Mouse (Mus musculus): ENCODE measurements around the gene Rtp4. TPM values are rescaled to one million over a fixed set of nuclear protein-coding genes. Genes with fewer than 3 reads are reported as not detected.

Gene Rtp4
- total RNA-seq, 1 experiment: 0.22 TPM

DNA sequence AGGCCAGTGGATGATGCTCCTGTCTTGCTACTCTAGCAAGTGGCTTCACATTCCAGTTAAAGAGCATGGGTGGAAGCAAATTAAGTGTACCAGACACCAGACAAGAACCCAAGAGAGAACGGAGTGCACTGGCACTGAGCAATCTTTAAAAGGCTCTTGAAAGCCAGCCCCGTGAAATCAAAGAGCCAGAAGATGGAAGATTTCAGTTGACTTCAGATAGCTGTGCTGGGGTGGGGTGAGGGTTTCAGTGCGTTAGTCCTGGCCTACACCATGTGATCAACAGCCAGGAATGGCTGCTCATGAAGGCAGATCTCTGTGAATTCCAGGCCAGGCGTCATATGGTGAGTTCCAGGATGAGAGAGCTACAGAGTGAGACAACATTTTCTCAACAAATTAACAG is 16.7 kb upstream of the Rtp4 start:
- in situ Hi-C loops (cut with MboI; ENCODE audit: low sequenced_read_pairs in 2 of 2, unreplicated experiment in 2 of 2): no loop called here
- H3K27ac ChIP-seq (ENCODE audit: insufficient read depth, low read depth, low read length, poor library complexity, severe bottlenecking): no peak overlapping the region

DNA sequence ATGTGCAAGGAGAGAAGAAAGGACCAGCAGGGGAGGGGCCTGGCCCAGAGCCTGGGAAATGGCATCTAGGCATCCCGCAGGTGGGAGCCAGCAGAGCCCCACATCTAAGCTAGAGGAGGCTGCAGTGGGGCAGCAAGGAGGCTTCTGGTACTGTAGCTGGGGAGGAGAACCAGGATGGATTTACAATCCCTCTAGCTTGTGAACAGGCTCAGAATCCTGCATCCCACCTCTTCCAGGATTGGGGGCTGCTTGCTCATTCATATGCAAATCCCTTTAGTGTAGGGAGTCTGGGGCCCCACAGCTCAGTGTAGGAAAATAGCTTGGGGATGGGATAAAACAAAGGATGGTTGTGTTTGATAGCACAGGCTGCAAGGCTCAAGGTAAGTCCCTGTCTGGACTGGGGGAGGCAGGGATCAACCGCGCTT is 15.8 kb upstream of the Rtp4 start:
- Histone ChIP-seq H3K9me3 (ENCODE audit: control insufficient read depth, insufficient read depth, low read depth, low read length) (no peaks in the 10 kb centered on the region), H3K27ac (ENCODE audit: insufficient read depth, low read depth, low read length, poor library complexity, severe bottlenecking) (no peak overlapping the region), H3K4me1 (ENCODE audit: control insufficient read depth in 2 of 2, insufficient read depth in 2 of 2, low read length in 2 of 2, poor library complexity in 1 of 2) (peaks cover 8 to 21% of the 10 kb centered on the region in 2 experiments; a peak in 3 of 4 replicates), H3K36me3 (ENCODE audit: control insufficient read depth, insufficient read depth, low read length, poor library complexity, severe bottlenecking) (no peaks in the 10 kb centered on the region), H3K9ac (ENCODE audit: insufficient read depth, low read depth, low read length, poor library complexity, severe bottlenecking) (no peak overlapping the region), H3K4me3 (ENCODE audit: insufficient read depth in 1 of 2, low read depth in 1 of 2, low read length in 2 of 2, poor library complexity in 1 of 2, severe bottlenecking in 1 of 2) (no peak overlapping the region)
- DNase-seq (ENCODE audit: low read depth, low spot score): no peak
- TF ChIP-seq CHD2 (IDR thresholded peaks at IDR 0.05; ENCODE audit: low read depth, low read length) (no peak), MAFK (IDR thresholded peaks at IDR 0.05; ENCODE audit: insufficient read depth, low read depth, low read length) (no peak), ZNF384 (IDR thresholded peaks at IDR 0.05; ENCODE audit: low read depth, low read length) (no peak), ZC3H11A (IDR thresholded peaks at IDR 0.05; ENCODE audit: borderline replicate concordance, low read depth, low read length) (no peak), HCFC1 (IDR thresholded peaks at IDR 0.05; ENCODE audit: borderline replicate concordance, insufficient read depth, low read length) (no peak)
- in situ Hi-C loops (cut with MboI; ENCODE audit: low sequenced_read_pairs in 2 of 2, unreplicated experiment in 2 of 2): no loop called here

More for the DNA sequence above, 16.7 kb upstream of the Rtp4 start:
- DNase-seq (ENCODE audit: low read depth, low spot score): no peak
- TF ChIP-seq ZNF384 (IDR thresholded peaks at IDR 0.05; ENCODE audit: low read depth, low read length) (no peak), HCFC1 (IDR thresholded peaks at IDR 0.05; ENCODE audit: borderline replicate concordance, insufficient read depth, low read length) (no peak), MAFK (IDR thresholded peaks at IDR 0.05; ENCODE audit: insufficient read depth, low read depth, low read length) (no peak), ZC3H11A (IDR thresholded peaks at IDR 0.05; ENCODE audit: borderline replicate concordance, low read depth, low read length) (no peak), CHD2 (IDR thresholded peaks at IDR 0.05; ENCODE audit: low read depth, low read length) (no peak)
- peaks cover 8 to 21% of the 10 kb centered on the region in 2 experiments; a peak in 3 of 4 replicates for H3K4me1 ChIP-seq (ENCODE audit: control insufficient read depth in 2 of 2, insufficient read depth in 2 of 2, low read length in 2 of 2, poor library complexity in 1 of 2)
- no peaks in the 10 kb centered on the region for H3K36me3 ChIP-seq (ENCODE audit: control insufficient read depth, insufficient read depth, low read length, poor library complexity, severe bottlenecking)
- no peak overlapping the region for H3K4me3 ChIP-seq (ENCODE audit: insufficient read depth in 1 of 2, low read depth in 1 of 2, low read length in 2 of 2, poor library complexity in 1 of 2, severe bottlenecking in 1 of 2)
- no peak overlapping the region for H3K9ac ChIP-seq (ENCODE audit: insufficient read depth, low read depth, low read length, poor library complexity, severe bottlenecking)
- no peaks in the 10 kb centered on the region for H3K9me3 ChIP-seq (ENCODE audit: control insufficient read depth, insufficient read depth, low read depth, low read length)

DNA sequence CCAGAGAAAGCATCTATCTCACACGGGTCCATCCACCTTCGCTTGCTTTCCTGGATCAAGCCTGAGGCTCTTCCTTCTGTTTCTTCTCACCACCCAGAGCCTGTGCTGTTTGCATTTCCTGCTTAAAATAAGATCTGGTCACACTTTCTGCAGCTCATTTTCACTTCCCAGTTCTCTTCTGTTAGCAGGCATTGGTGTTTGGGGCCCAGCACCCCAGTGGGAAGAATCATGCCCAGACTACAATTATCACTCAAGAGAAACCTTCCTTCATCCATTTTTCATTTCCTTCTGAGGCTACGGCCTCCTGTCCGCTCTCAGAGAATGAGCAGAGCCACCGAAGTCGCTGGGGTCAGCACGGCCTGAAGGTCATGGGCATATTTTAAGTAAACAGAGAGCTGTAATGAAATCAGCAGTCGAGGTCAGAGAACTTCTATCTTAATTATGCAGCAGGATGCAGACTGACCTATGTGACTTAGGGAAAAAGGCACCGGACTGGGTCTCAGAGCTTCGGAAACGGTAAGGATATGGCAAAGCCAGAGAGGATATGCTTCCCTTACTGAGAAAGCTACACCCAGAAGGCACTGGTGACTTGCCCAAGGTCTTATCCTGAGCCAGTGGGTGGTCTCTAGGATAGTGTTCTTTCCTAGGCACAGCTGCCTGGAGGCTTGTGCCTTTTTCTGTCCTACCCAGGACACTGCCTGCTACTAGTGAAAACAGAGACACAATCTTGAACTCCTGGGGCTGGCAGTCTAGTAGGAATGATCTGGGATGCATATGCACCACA is 14.0 kb upstream of the Rtp4 start:
- TF ChIP-seq ZC3H11A (IDR thresholded peaks at IDR 0.05; ENCODE audit: borderline replicate concordance, low read depth, low read length) (no peak), MAFK (IDR thresholded peaks at IDR 0.05; ENCODE audit: insufficient read depth, low read depth, low read length) (no peak), ZNF384 (IDR thresholded peaks at IDR 0.05; ENCODE audit: low read depth, low read length) (no peak)
- no peak for DNase-seq (ENCODE audit: low read depth, low spot score)
- H3K9me3 ChIP-seq (ENCODE audit: control insufficient read depth, insufficient read depth, low read depth, low read length): no peaks in the 10 kb centered on the region
- no peak overlapping the region for H3K27ac ChIP-seq (ENCODE audit: insufficient read depth, low read depth, low read length, poor library complexity, severe bottlenecking)
- peaks cover 8 to 21% of the 10 kb centered on the region in 2 experiments; a peak in 3 of 4 replicates for H3K4me1 ChIP-seq (ENCODE audit: control insufficient read depth in 2 of 2, insufficient read depth in 2 of 2, low read length in 2 of 2, poor library complexity in 1 of 2)
- H3K9ac ChIP-seq (ENCODE audit: insufficient read depth, low read depth, low read length, poor library complexity, severe bottlenecking): no peak overlapping the region
- no peak overlapping the region for H3K4me3 ChIP-seq (ENCODE audit: insufficient read depth in 1 of 2, low read depth in 1 of 2, low read length in 2 of 2, poor library complexity in 1 of 2, severe bottlenecking in 1 of 2)
- no peaks in the 10 kb centered on the region for H3K36me3 ChIP-seq (ENCODE audit: control insufficient read depth, insufficient read depth, low read length, poor library complexity, severe bottlenecking)
- in situ Hi-C loops (cut with MboI; ENCODE audit: low sequenced_read_pairs in 2 of 2, unreplicated experiment in 2 of 2): no loop called here

DNA sequence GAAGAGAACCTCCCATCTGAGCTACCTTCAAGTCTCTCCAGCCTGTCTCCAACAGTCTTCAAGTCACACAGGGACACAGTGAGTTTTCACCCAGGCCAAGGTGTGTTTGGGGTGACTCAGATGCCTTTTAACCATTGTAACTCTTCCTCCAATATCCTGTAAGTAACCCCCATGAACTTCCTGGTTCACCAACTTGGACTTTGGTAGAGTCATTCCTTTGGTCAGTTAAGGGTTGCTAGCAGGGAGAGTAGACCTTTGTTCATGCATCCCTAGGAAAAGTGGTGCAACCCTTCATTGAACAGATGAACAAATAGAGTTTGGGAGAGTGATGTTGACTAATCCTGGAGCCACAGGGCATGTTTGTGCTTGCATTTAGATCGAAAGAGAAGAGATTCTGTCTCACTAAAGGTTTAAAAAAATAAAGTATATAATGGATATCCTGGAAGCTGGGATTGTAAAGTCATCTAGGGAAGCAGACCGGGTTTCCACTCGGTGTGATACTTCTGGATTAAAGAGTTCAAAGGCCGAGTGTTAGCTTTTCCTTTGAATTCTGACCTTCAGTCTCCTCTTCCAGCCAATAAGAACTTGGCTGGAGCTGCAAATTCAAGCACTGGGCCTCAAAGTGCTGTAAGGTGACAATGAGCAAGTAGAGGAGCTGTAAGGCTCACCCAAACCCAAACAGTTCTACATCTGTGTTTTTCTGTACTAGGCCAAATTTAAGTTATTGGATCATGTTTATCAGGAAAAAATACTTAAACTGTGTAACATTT is 8.7 kb upstream of the Rtp4 start:
- Histone ChIP-seq H3K27ac (ENCODE audit: insufficient read depth, low read depth, low read length, poor library complexity, severe bottlenecking) (no peak overlapping the region), H3K36me3 (ENCODE audit: control insufficient read depth, insufficient read depth, low read length, poor library complexity, severe bottlenecking) (no peaks in the 10 kb centered on the region), H3K9ac (ENCODE audit: insufficient read depth, low read depth, low read length, poor library complexity, severe bottlenecking) (no peak overlapping the region), H3K9me3 (ENCODE audit: control insufficient read depth, insufficient read depth, low read depth, low read length) (no peaks in the 10 kb centered on the region), H3K4me1 (ENCODE audit: control insufficient read depth in 2 of 2, insufficient read depth in 2 of 2, low read length in 2 of 2, poor library complexity in 1 of 2) (0 out of 4 replicates have a peak, but pooled peaks cover 2% of the 10 kb centered on the region in 2 experiments), H3K4me3 (ENCODE audit: insufficient read depth in 1 of 2, low read depth in 1 of 2, low read length in 2 of 2, poor library complexity in 1 of 2, severe bottlenecking in 1 of 2) (no peak overlapping the region)
- TF ChIP-seq CHD2 (IDR thresholded peaks at IDR 0.05; ENCODE audit: low read depth, low read length) (no peak), MAFK (IDR thresholded peaks at IDR 0.05; ENCODE audit: insufficient read depth, low read depth, low read length) (no peak), ZC3H11A (IDR thresholded peaks at IDR 0.05; ENCODE audit: borderline replicate concordance, low read depth, low read length) (no peak), ZNF384 (IDR thresholded peaks at IDR 0.05; ENCODE audit: low read depth, low read length) (no peak), HCFC1 (IDR thresholded peaks at IDR 0.05; ENCODE audit: borderline replicate concordance, insufficient read depth, low read length) (no peak)
- no peak for DNase-seq (ENCODE audit: low read depth, low spot score)
- in situ Hi-C loops (cut with MboI; ENCODE audit: low sequenced_read_pairs in 2 of 2, unreplicated experiment in 2 of 2): no loop called here

Measured in ES-E14 (cell line).